Mouse (Mus musculus) C2C12 (cell line): ENCODE results near the gene Samd4b.

Experiments used
- CEBPB ChIP-seq: IDR thresholded peaks from one replicate; pipeline ENCODE4 v1.6.1; 2011; ENCODE audit warnings: low read depth, mild to moderate bottlenecking, control low read depth, moderate library complexity
- CTCF ChIP-seq: IDR thresholded peaks from one replicate; pipeline ENCODE4 v1.5.1; 2011; ENCODE audit not compliant: control insufficient read depth, insufficient read depth, insufficient read length
- FOSL1 ChIP-seq: IDR thresholded peaks from one replicate; pipeline ENCODE4 v1.8.0; 2011; ENCODE audit warnings: mild to moderate bottlenecking, low read length; ENCODE audit not compliant: poor library complexity, insufficient read depth, severe bottlenecking
- MYOD1 ChIP-seq: IDR thresholded peaks from one replicate; pipeline ENCODE4 v1.6.1; 2011; ENCODE audit warnings: low read depth; ENCODE audit not compliant: control insufficient read depth, insufficient read length
- MYOG ChIP-seq: IDR thresholded peaks from one replicate; pipeline ENCODE4 v1.6.1; 2011; ENCODE audit not compliant: control insufficient read depth, insufficient read length; ENCODE audit errors: extremely low read depth
- USF1 ChIP-seq: IDR thresholded peaks from one replicate; pipeline ENCODE4 v1.6.1; 2011; ENCODE audit warnings: low read depth, mild to moderate bottlenecking, control low read depth, moderate library complexity

- no peak for TF ChIP-seq USF1
- no peak for TF ChIP-seq CTCF
- TF ChIP-seq CEBPB = no peak
- no peak for TF ChIP-seq MYOD1
- TF ChIP-seq MYOG = no peak
- no peak for TF ChIP-seq FOSL1
Observed at GRCm38 (mm10) chr7:28381938-28382337, 216.0 kb downstream of the Samd4b start.
